Mouse (Mus musculus) neural tube, embryonic 15.5 days (tissue): ENCODE measurements around the gene Lpin2. TPM values are rescaled to one million over a fixed set of nuclear protein-coding genes. Genes with fewer than 3 reads are reported as not detected.
A peak's percentile ranks its signal among the peaks of the same experiment; 100 is the strongest.

Experiments
- ATAC-seq: fragments of 200-750 bp; cut with Nextera tagmentation; 2 replicates; pipeline ENCODE4 v1.8.0; 2017; ENCODE audit warnings: mild to moderate bottlenecking, moderate TSS enrichment, moderate library complexity; ENCODE audit not compliant: low FRiP score
- H3K27ac ChIP-seq: fragments of 300-500 bp; sonication (generic); replicated peaks from 2 replicates; pipeline ENCODE4 v1.5.1; 2015; ENCODE audit warnings: mild to moderate bottlenecking, inconsistent platforms
- H3K27me3 ChIP-seq: fragments of 300-500 bp; sonication (generic); replicated peaks from 2 replicates; pipeline ENCODE4 v1.6.1; 2015; ENCODE audit warnings: inconsistent platforms
- H3K36me3 ChIP-seq: fragments of 300-500 bp; sonication (generic); 2 replicates; pipeline ENCODE4 v1.6.1; 2015; ENCODE audit warnings: inconsistent platforms
- H3K4me1 ChIP-seq: fragments of 300-500 bp; sonication (generic); 2 replicates; pipeline ENCODE4 v1.6.1; 2015; ENCODE audit warnings: inconsistent platforms
- H3K4me2 ChIP-seq: fragments of 300-500 bp; sonication (generic); 2 replicates; pipeline ENCODE4 v1.6.1; 2015; ENCODE audit warnings: inconsistent platforms, mild to moderate bottlenecking, moderate library complexity
- H3K4me3 ChIP-seq: fragments of 300-500 bp; sonication (generic); replicated peaks from 2 replicates; pipeline ENCODE4 v1.5.1; 2015; ENCODE audit warnings: mild to moderate bottlenecking, inconsistent platforms
- H3K9ac ChIP-seq: fragments of 300-500 bp; sonication (generic); replicated peaks from 2 replicates; pipeline ENCODE4 v1.6.1; 2015; ENCODE audit warnings: mild to moderate bottlenecking, inconsistent platforms
- H3K9me3 ChIP-seq: fragments of 300-500 bp; sonication (generic); replicated peaks from 2 replicates; pipeline ENCODE4 v1.6.1; 2016; ENCODE audit warnings: inconsistent platforms
- WGBS: fragments of 180-500 bp; shearing (Covaris S2); methylation state at CpG from one replicate; pipeline ENCODE4 v1.1.7; 2015; ENCODE audit warnings: mixed read lengths; 5-methylcytosine and 5-hydroxymethylcytosine counted together
- polyA plus RNA-seq: library from polyadenylated mRNA; unstranded; fragments of >200 nt; fragmentation: Nextera tagmentation; extraction: Ambion mirVana; gene quantifications from 2 replicates; pipeline ENCODE4 v1.2.1, GENCODE M21; 2015

The Lpin2 gene
- polyA plus RNA-seq, 1 experiment from 2014 or later: 42.6 TPM

GRCm38 (mm10) chr17:71206136-71206893 is 24.0 kb downstream of the Lpin2 start:
- WGBS: 83% methylated on average over 12 of the region's 12 CpGs
- no peak overlapping the region for H3K9ac ChIP-seq
- peaks cover 9% of the 10 kb centered on the region for H3K4me1 ChIP-seq
- ATAC-seq: no peak
- no peak overlapping the region for H3K4me3 ChIP-seq
- no peak overlapping the region for H3K4me2 ChIP-seq
- H3K36me3 ChIP-seq: no peaks in the 10 kb centered on the region
- H3K27me3 ChIP-seq: no peaks in the 10 kb centered on the region
- H3K27ac ChIP-seq: no peak overlapping the region
- H3K9me3 ChIP-seq: no peaks in the 10 kb centered on the region

DNA sequence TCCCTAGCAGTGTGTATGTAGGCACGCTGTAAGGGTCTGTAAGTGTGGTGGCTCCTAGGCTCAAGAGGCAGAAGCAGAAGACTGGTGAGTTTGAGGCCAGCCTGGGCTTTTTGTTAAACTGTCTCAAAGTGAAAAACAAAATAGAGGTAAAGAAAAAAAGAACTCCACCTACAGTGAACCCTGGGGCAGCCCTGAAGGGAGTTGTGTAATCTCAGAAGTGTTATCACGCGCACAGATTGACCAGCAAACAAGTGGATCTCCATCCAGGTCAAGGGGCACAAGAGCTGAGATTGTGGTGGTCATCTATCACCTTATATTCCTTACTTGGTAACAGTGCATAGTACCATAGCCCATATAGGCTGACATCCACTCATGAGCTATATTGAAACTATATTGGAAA is 24.9 kb downstream of the Lpin2 start:
- Histone ChIP-seq H3K9me3 (no peaks in the 10 kb centered on the region), H3K27ac (no peak overlapping the region), H3K27me3 (no peaks in the 10 kb centered on the region), H3K36me3 (no peaks in the 10 kb centered on the region), H3K9ac (no peak overlapping the region), H3K4me2 (no peak overlapping the region), H3K4me3 (no peak overlapping the region), H3K4me1 (peaks cover 14% of the 10 kb centered on the region)
- WGBS: 96% methylated on average over 3 of the region's 3 CpGs
- ATAC-seq: no peak

- no peak for ATAC-seq
- WGBS: 97% methylated on average over 1 of the region's 1 CpGs
- Histone ChIP-seq H3K27me3 (no peaks in the 10 kb centered on the region), H3K4me3 (no peak overlapping the region), H3K36me3 (no peaks in the 10 kb centered on the region), H3K9ac (no peak overlapping the region), H3K9me3 (no peaks in the 10 kb centered on the region), H3K4me1 (peaks cover 10% of the 10 kb centered on the region), H3K4me2 (no peak overlapping the region), H3K27ac (no peak overlapping the region)
Observed at GRCm38 (mm10) chr17:71208376-71208775, 26.0 kb downstream of the Lpin2 start.

DNA sequence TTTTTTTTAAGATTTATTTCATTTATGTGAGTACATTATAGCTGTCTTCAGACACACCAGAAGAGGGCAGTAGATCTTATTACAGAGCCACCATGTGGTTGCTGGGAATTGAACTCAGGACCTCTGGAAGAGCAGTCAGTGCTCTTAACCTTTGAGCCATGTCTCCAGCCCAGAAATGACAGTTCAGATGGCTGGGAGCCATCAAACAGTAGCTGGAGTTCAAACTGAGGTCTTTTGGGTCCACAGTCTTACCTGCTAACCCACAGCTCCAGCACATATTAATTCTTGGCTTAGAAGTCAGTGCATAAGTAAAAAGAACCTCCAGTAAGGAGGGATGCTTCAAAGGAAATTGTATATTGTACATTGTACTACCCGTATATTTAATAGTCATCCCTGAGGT is 26.6 kb downstream of the Lpin2 start:
- no peaks in the 10 kb centered on the region for H3K9me3 ChIP-seq
- peaks cover 10% of the 10 kb centered on the region for H3K4me1 ChIP-seq
- WGBS: 82% methylated on average over 1 of the region's 1 CpGs

GRCm38 (mm10) chr17:71209936-71210335 is 27.6 kb downstream of the Lpin2 start:
- ATAC-seq: no peak
- Histone ChIP-seq H3K27me3 (no peaks in the 10 kb centered on the region), H3K9me3 (no peaks in the 10 kb centered on the region), H3K36me3 (no peaks in the 10 kb centered on the region), H3K27ac (no peak overlapping the region), H3K4me3 (no peak overlapping the region), H3K4me2 (no peak overlapping the region), H3K9ac (no peak overlapping the region), H3K4me1 (peaks cover 10% of the 10 kb centered on the region)
- WGBS: 91% methylated on average over 3 of the region's 3 CpGs

More for the DNA sequence above, 26.6 kb downstream of the Lpin2 start:
- H3K4me3 ChIP-seq: no peak overlapping the region
- no peak overlapping the region for H3K4me2 ChIP-seq
- no peak for ATAC-seq
- H3K27me3 ChIP-seq: no peaks in the 10 kb centered on the region
- no peak overlapping the region for H3K9ac ChIP-seq
- H3K27ac ChIP-seq: no peak overlapping the region
- no peaks in the 10 kb centered on the region for H3K36me3 ChIP-seq

DNA sequence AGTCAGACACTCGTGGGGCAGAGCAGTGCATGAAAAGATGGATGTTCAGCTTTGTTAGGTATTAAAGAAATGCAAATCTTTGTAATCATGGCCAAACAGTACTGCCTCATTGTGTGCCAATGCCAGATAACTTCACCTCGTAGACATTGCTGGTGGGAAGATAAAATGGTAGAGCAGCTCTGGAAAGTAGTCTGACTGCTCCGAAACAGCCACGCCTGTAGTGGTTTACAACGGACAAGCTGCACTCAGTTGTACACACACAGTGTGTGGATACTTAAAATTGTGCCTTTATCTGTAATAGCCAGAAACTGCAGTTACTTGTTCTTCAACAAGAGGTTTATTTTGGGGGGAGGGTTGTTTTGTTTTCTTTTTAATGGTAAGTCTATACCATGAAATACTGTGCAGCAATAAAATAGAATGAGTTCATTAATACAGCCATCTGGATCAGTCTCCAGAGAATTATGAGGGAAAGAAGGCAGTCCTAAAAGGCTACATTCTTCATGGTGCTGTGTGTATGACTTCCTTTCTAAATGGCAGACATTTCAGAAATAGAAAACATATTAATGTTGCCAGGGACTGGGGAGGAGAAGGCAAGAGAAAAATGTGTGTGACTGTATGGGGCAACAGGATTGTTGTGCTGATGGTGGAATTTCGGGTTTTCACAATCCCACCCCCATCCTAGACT is 29.7 kb downstream of the Lpin2 start:
- H3K4me1 ChIP-seq: peaks cover 10% of the 10 kb centered on the region
- no peak overlapping the region for H3K9ac ChIP-seq
- H3K27me3 ChIP-seq: no peaks in the 10 kb centered on the region
- no peaks in the 10 kb centered on the region for H3K9me3 ChIP-seq
- H3K36me3 ChIP-seq: no peaks in the 10 kb centered on the region
- no peak overlapping the region for H3K4me2 ChIP-seq
- ATAC-seq: no peak
- H3K4me3 ChIP-seq: no peak overlapping the region
- H3K27ac ChIP-seq: no peak overlapping the region; the same call in none of the 2 replicates
- 47% methylated on average over 6 of the region's 6 CpGs for WGBS

DNA sequence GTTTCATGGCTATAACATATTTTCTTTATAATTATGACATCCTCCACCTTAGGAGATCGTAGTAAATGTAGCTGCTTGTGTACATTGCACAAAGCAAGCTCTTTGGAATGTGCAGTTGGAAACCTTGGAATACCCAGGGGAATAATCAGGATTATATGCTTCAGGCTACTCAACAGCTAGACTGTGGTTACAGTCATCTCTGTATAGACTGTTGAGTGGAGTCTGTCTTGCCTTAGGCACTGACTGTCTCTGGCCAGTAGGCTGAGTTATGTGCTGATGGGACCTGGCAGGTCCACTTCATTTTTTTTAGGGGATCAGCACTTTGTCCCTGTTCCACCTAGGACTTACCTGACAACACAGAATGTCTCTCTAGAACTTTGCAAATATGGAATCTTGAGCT is 31.3 kb downstream of the Lpin2 start:
- Histone ChIP-seq H3K27me3 (no peaks in the 10 kb centered on the region), H3K27ac (no peak overlapping the region), H3K4me3 (no peak overlapping the region), H3K4me2 (no peak overlapping the region), H3K9ac (no peak overlapping the region), H3K9me3 (no peaks in the 10 kb centered on the region), H3K36me3 (no peaks in the 10 kb centered on the region; the same call in 1 of the 2 replicates), H3K4me1 (peaks cover 10% of the 10 kb centered on the region)
- ATAC-seq: no peak
- WGBS: 80% methylated on average over 1 of the region's 1 CpGs

GRCm38 (mm10) chr17:71214514-71215240 is 32.3 kb downstream of the Lpin2 start:
- no peak for ATAC-seq
- Histone ChIP-seq H3K27ac (no peak overlapping the region), H3K9ac (no peak overlapping the region), H3K4me2 (no peak overlapping the region), H3K4me3 (no peak overlapping the region), H3K4me1 (peaks cover 10% of the 10 kb centered on the region), H3K36me3 (no peaks in the 10 kb centered on the region; the same call in 1 of the 2 replicates), H3K9me3 (no peaks in the 10 kb centered on the region), H3K27me3 (no peaks in the 10 kb centered on the region)
- WGBS: 80% methylated on average over 17 of the region's 17 CpGs

DNA sequence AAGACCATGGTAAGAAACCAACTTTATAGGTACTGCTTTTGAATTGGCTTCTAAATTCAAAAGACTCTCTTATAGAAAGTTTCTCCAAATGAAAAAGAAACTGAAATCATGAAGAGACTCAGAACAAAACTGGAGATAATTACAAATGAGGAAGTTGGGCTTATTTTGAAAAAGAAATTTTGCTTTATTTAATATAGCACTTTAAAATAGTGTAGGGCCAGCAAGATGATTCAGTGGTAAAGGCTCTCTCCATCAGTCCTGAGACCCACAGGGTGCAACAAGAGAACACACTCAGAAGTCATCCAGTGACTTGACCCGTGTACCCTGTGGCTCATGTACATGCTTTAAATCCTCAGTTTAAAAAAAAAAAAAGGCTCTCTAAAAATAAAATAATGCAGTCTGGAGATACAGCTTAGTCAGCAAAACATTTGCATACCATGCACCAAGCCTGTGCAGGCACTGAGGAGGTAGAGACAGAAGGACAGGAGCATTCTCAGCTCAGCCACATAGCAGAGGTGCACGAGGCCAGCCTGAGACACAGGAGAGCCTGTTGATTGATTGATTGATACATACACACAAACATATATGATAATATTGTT is 33.0 kb downstream of the Lpin2 start:
- WGBS: 73% methylated on average over 2 of the region's 2 CpGs
- Histone ChIP-seq H3K36me3 (no peaks in the 10 kb centered on the region; the same call in 1 of the 2 replicates), H3K9me3 (no peaks in the 10 kb centered on the region)

GRCm38 (mm10) chr17:71216263-71216662 is 33.9 kb downstream of the Lpin2 start:
- WGBS: 91% methylated on average over 2 of the region's 2 CpGs
- ATAC-seq: no peak
- Histone ChIP-seq H3K27ac (no peak overlapping the region), H3K36me3 (no peaks in the 10 kb centered on the region; the same call in 1 of the 2 replicates), H3K4me3 (no peak overlapping the region), H3K27me3 (no peaks in the 10 kb centered on the region), H3K9ac (no peak overlapping the region), H3K9me3 (no peaks in the 10 kb centered on the region), H3K4me1 (peaks cover 6% of the 10 kb centered on the region; the same call in 1 of the 2 replicates), H3K4me2 (no peak overlapping the region)

More for the DNA sequence above, 33.0 kb downstream of the Lpin2 start:
- Histone ChIP-seq H3K27me3 (no peaks in the 10 kb centered on the region), H3K4me2 (no peak overlapping the region), H3K27ac (no peak overlapping the region), H3K9ac (no peak overlapping the region), H3K4me1 (peaks cover 10% of the 10 kb centered on the region), H3K4me3 (no peak overlapping the region)
- no peak for ATAC-seq

DNA sequence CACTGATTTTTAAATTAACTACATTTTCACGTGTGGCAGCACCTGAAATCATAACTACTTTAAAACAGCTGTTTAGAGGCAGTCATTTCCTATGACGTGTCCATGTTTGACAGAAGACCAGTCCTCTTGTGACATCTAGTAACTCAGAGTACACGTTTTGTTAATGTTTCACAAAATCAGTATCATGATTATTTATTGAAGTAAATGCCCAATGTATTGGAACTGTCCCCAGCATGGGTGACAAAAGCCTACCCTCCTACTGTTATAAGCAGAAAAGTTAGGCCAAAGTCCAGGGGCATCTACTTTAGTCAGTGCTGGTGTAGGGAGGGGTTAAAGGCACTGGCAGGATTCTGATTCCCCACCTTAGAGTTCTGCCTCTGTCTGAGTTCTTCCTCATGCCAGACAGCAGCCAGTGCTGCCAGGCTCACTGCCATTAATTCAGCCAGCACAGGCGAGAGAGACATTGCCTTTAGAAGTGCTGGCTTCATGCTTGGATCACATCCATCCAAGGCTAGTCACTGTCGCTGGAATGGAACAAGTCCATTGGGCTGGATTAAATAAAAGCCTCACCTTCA is 34.8 kb downstream of the Lpin2 start:
- Histone ChIP-seq H3K27me3 (no peaks in the 10 kb centered on the region), H3K4me2 (no peak overlapping the region), H3K4me3 (no peak overlapping the region), H3K9ac (no peak overlapping the region), H3K9me3 (no peaks in the 10 kb centered on the region), H3K36me3 (no peaks in the 10 kb centered on the region; the same call in 1 of the 2 replicates), H3K27ac (no peak overlapping the region), H3K4me1 (peaks cover 2% of the 10 kb centered on the region; the same call in 1 of the 2 replicates)
- 88% methylated on average over 5 of the region's 5 CpGs for WGBS
- 0 out of 2 replicates have a peak, but pooled peaks have one; percentile 53 for ATAC-seq
